Mouse (Mus musculus) liver, embryonic 18 days (tissue): ENCODE results near the gene Caps2. TPM values are rescaled to one million over a fixed set of nuclear protein-coding genes. Genes with fewer than 3 reads are reported as not detected.

Source experiments
- polyA plus RNA-seq: library from polyadenylated mRNA; depleted of rRNA; stranded (reverse); fragments of >200 nt; gene quantifications from 2 replicates; pipeline ENCODE4 v1.2.3, GENCODE M21; 2012; rRNA removed

The Caps2 gene
- polyA plus RNA-seq, result 0.01 and 0.02 TPM in 2 replicates

GRCm38 (mm10) chr10:112163168-112163766, at the start of gene Caps2:
TSS of gene Caps2 (plus strand) at chr10:112163621.

GRCm38 (mm10) chr10:112159882-112160560, 3.4 kb upstream of the Caps2 start, which contains the start of gene Glipr1l3:
TSS of gene Glipr1l3 (minus strand) at chr10:112160327.

Other genes starting within 250 kb of the Caps2 start
- 8.9 and 9.0 TPM in 2 replicates for gene Krr1, start 191.0 kb upstream of the Caps2 start, polyA plus RNA-seq
- gene Glipr1, start 161.0 kb upstream of the Caps2 start, polyA plus RNA-seq, result 13.5 and 14.3 TPM in 2 replicates
- not detected in 2 replicates for gene Glipr1l1, start 103.4 kb upstream of the Caps2 start, polyA plus RNA-seq
- gene Glipr1l2, start 80.3 kb upstream of the Caps2 start, polyA plus RNA-seq, result not detected in 2 replicates
- not detected in 2 replicates for gene Glipr1l3, start 3.3 kb upstream of the Caps2 start, polyA plus RNA-seq
- 0.01 and 0.02 TPM in 2 replicates for gene Kcnc2, start 107.5 kb downstream of the Caps2 start, polyA plus RNA-seq